Mouse (Mus musculus) thymus, adult 2 months (tissue): ENCODE data around the gene Morc1.

Source experiments
- CTCF ChIP-seq: fragments of 200-500 bp; IDR thresholded peaks from 2 replicates; pipeline ENCODE4 v1.5.1; 2012; ENCODE audit warnings: mild to moderate bottlenecking, control low read depth, low read length, moderate library complexity, borderline replicate concordance; ENCODE audit not compliant: control insufficient read depth, poor library complexity, insufficient read depth; ENCODE audit errors: extremely low read depth
- POLR2A ChIP-seq: fragments of 200-500 bp; IDR thresholded peaks from 2 replicates; pipeline ENCODE4 v1.6.1; 2012; ENCODE audit warnings: mild to moderate bottlenecking, low read length, control low read depth, moderate library complexity; ENCODE audit not compliant: control insufficient read depth, poor library complexity, insufficient read depth; ENCODE audit errors: extremely low read depth

DNA sequence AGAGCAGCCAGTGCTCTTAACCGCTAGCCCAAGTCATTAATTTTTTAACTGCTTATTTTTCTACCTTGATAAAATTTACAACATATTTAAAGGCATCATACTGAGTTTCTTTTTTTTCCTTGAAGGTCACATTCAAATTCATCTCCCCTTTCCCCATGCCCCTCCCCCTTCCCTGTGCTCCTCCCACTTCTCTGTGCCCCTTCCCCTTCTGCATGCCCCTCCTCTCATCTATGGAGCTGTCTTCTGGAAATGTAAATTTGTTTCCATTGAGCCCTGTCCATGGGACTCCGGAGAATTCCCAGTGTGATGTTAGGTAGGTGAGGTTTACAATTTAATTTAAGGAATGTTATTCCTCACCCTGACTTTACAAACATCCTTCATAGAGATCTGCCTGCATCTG lies 180.4 kb downstream of the Morc1 start:
- no peak for TF ChIP-seq POLR2A
- TF ChIP-seq CTCF = no peak
